Mouse (Mus musculus): ENCODE measurements around the gene Dcps.

Dcps gene

GRCm38 (mm10) chr9:35131637-35132397 is 44.0 kb downstream of the Dcps start:
- DNase-seq: peak in 1 of 2 experiments; percentile 43

GRCm38 (mm10) chr9:35128995-35129418 is 46.9 kb downstream of the Dcps start:
- peak in 1 of 2 experiments; percentile 63 for DNase-seq

- peak in 1 of 2 experiments; percentile 19 for DNase-seq
Observed at GRCm38 (mm10) chr9:35128564-35128963, 47.3 kb downstream of the Dcps start.

DNA sequence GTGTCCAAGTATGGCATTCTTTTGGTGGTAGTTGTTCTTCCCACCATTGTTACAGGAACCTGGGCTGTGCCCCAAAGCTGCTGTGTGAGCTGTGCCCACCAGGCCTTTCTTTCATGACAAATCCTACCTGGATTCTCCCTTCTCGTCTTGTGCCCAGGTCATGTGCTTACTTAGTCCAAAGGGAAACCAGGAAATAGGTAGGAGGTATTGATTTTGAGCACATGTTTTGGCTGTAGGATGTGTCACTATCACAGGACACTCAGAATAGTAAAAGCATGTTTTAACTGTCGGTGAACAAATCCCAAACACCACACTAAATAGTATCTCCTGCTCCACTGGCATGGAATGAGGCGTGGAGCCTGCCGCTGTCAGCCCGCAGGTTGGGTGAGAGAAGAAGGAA is 48.3 kb downstream of the Dcps start:
- DNase-seq: peak in 1 of 2 experiments; percentile 12

DNA sequence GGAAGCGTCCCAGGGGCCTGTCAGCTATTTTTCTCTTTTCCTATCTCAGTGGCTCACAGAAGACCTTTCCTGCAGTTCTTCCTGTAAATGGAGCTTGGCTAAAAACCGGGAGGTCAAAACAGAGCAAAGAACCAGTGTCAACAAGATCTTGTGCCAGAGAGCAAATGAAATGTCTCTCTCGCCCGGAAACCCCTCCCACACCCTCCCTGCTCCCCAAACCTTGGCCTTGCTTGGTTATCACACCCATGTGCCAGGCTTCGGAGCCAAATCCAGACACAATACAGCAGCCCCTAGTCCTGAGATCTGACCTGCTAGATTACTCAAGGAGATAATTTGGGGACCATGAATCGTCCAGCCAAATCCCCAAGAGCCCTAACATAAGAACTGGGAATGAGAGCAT is 48.7 kb downstream of the Dcps start:
- DNase-seq: peak; percentile 46 to 60

DNA sequence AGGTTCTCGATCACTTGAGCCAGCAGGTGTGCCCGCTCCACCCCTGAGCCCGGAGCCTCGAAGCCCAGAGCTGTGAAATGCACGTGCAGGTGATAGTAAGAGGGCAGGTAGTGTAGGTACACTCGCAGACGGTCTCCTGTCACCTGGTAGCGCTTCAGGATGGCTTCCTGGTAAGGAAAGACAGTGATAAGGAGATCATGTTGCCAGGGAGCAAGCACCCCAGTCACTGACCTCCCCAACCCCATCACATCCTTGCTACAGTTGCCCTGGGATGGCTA is 51.2 kb downstream of the Dcps start:
- DNase-seq: no peak

DNA sequence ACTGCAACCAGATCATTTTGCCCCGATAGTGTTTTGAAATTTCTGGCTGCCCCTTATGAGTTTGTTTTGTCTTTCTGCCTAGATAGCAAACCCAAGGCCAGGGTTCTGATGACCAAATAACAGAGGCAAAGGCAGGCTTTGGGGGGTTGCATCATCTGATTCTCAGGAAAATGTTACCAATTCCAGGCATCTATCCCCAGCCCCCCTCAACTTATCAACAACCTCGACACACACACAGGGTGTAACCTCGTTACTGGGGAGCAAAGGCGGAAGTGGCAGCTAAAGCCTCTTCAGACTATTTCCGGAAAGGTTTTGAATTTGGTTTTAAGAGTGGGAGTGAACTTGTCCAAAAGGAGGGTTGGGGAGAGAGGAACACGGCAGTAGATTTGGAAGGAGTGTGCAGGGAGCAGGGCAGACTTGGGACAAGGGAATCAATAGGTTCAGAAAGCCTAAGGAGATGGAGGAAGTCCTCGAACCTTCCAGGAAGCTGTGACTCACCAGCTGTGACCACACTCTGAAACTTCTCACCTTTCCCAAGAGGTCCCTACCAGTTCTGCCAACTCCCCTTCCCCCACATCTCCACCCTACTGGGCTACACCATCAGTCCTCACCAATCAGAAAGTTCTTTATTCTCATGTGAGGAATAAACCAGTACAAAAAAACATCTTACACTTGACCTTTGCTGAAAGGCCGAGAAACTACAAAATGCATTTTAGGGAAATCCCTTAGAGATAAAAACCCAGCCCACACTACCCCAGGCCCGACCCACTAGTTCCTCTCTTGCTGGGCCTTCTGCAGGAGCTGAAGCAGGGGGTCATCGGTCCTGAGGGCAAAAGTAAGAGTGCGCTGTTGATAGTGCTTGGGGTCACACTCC is 51.8 kb downstream of the Dcps start:
- peak; percentile 60 to 69 for DNase-seq

- DNase-seq: peak; percentile 46 to 51
Observed at GRCm38 (mm10) chr9:35123456-35123803, 52.4 kb downstream of the Dcps start.

DNA sequence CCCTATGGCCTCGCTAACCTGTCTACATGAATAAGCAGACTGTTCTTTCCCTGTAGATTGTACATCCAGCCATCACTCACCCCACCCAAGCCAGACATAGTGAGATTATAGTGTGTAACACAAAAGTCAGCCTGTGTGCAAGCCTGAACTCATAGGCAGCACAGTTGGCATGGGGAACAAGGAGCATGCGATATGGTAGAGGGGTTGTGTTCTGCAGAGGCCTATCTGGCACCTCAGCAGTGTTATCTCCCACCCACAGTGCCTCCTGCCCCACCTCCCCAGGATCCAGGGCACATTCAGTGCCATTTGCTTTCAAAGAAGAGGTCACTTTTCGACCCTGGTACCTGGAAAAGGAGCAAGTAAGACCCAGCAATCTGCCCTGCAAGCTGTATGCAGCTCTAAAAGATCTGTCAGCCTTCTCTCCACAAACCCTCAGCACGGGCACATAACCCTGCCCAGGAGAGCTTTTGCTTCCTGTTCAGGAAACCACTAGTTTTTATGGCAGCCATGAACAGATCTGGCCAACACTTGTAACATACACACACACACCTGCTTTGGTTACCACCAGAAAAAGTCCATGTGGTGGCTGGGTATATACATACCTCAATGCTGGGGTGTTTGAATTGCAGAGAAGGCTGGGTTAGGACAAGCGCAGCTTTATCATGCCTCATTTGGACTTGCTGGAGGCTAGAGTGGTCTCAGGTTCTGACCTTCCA is 53.2 kb downstream of the Dcps start:
- no peak for DNase-seq

GRCm38 (mm10) chr9:35119168-35119567 is 56.7 kb downstream of the Dcps start, which contains the start of gene St3gal4:
Gene St3gal4, minus strand, starts transcription at chr9:35119268.
- DNase-seq: no peak

GRCm38 (mm10) chr9:35118563-35118962 is 57.3 kb downstream of the Dcps start:
- DNase-seq: no peak

DNA sequence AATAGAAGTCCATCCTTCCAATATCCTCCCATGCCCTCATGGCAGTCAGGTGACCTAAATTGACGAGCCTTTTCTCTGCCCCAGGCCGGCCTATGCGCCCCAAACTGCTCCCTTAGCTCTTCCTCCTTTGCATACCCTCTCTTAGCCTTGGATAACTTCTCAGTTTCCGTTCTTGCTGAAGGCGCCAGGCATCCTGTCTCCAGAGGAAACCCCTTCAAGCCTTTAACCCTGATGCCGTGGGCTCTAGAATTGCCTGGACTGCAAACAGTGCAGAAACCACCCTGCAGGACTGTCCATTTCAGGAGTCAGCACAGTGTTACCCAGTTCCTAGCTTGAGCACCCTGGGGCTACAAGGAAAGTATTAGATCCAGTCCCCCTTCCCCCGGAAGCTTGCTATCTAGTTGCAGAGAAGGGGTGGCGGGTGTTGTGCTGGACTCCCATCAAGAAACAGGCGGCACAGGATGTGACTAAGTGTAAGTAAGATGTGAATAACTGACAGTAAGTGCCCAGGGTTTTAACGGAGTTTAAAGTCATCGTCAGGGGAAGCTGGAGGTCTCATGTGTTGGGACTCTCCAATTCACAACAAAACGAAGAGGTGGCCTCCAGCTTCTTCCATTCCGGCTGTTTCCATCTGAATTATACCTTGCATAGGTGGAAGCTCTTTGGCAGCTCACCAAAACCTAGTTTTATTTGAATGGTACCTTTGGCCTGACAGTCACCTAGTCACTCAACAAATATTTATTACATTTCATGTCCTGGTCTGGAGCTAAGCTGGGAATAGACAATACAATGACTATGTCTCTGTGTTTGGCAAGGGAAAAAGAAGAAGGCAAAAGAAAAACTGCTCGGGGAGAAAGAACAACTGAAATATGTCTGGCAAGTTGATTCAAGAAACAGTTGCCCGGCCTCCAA is 58.2 kb downstream of the Dcps start:
- peak; percentile 68 to 71 for DNase-seq

DNA sequence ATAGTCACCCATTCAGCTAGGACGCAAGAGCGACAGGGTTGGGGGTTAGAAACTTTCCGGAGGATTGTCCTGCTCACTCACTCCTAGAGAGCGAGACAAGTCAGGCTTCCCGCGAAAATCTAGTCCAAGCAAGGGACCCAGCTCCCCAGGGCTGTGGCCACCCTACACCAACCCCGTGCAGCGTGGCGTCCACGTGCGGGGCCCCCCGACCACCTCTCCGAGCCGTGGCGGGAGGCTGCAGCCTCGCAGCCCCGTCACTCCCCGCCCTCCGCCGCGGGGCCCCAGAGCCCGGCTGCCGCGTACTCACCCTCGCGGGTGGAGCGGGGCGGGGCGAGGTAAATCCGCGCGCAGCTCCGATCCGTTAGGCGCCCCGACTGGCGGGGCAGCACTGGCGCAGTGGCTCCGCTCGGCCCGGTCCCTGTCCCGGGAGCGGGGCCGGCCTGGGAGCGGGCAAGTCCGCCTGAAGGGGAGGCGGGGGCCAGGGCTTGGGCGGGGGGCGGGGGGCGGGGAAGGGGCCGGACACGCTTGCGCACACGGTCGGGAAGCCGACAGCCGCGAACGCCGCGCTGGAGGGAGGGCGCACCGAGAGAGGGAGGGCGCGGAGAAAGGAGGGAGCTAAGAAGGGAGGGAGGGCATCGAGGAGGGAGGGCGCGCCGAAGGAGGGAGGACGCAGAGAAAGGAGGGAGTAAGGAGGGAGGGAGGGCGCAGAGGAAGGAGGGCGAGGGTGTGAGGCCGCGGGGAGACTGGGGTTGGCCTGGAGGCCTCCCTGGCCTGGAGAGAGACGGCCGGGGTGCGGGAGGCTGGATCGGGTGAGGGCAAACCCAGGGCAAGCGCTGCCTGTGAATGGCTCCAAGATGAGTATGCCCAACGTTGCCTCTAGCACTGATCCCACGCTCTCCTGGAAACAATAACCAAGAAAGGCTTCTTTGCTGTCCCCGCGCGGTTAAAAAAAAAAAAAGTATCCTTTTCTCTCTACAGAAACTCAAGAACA is 59.2 kb downstream of the Dcps start:
- DNase-seq: peak; percentile 89 to 92

DNA sequence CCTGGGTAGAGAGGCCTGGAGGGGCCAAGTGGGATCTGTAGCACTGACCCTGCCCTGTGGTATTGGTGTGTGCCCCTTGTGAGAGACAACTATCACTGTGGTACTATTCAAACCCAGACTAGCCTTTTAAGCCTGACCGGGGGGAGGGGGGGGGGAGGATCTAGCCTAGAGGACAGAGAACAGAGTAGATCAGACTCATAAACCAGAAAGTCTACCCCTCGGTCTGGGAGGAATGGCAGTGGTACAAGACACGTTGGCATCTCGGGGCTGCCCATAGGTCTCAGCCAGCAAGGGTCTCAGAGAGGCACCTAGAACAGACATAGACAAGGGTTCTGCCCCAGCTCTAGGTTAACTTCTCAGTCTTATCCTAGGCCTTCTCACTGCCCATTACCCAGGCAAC is 60.1 kb downstream of the Dcps start:
- no peak for DNase-seq

GRCm38 (mm10) chr9:35115299-35115698 is 60.6 kb downstream of the Dcps start:
- DNase-seq: peak in 1 of 2 experiments; percentile 16

DNA sequence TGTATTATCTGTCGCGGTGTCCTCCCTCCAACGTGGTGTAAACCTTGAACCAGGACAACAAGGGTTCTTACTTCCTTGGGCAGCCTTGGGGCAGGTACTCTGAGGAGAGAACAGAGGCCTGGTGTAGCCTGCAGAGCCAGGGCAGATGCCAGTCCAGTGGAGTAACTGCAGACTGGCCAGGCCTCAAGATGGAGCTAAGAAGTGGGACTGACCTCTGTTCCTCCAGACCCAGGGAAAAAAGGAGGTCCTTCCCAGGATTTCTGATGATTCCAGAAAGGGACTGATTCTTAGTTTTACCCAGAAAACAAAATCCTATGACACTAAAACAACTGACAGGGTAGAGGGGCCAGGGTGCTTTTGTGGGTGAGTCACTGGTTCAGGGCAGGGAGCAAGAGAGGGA is 61.6 kb downstream of the Dcps start:
- DNase-seq: peak in 1 of 2 experiments; percentile 13

- DNase-seq: peak; percentile 54 to 80
Observed at GRCm38 (mm10) chr9:35111941-35112595, 63.8 kb downstream of the Dcps start.

GRCm38 (mm10) chr9:35111446-35111845 is 64.4 kb downstream of the Dcps start:
- peak in 1 of 2 experiments; percentile 15 for DNase-seq

- peak in 1 of 2 experiments; percentile 12 for DNase-seq
Observed at GRCm38 (mm10) chr9:35110567-35110966, 65.3 kb downstream of the Dcps start.

GRCm38 (mm10) chr9:35110051-35110450 is 65.8 kb downstream of the Dcps start:
- DNase-seq: no peak

Measured in lung, postnatal 4 days (tissue).